Mouse (Mus musculus): ENCODE data around the gene Cdca5.

GRCm38 (mm10) chr19:6088841-6089240 lies 4.1 kb downstream of the Cdca5 start:
- TF ChIP-seq CTCF (IDR thresholded peaks at IDR 0.05; ENCODE audit: low read depth), result no peak
- TF ChIP-seq EP300 (IDR thresholded peaks at IDR 0.05; ENCODE audit: low read depth), result no peak

Measured in liver, embryonic 14.5 days (tissue).